Mouse (Mus musculus) E14TG2a.4 (cell line): ENCODE measurements around the gene Gm49395.

Source experiments
- CTCF ChIP-seq: conservative IDR thresholded peaks from 2 replicates; pipeline ENCODE4 v1.5.1; 2014; ENCODE audit warnings: low read length
- POU5F1 ChIP-seq: IDR thresholded peaks from 2 replicates; pipeline ENCODE4 v1.6.1; 2014; ENCODE audit warnings: low read length, borderline replicate concordance

GRCm38 (mm10) chr13:115067324-115067967 is 34.3 kb downstream of the Gm49395 start:
- TF ChIP-seq CTCF (no peak), POU5F1 (no peak)
